Mouse (Mus musculus) kidney, postnatal 0 days (tissue): ENCODE data around the gene Hist1h1t. TPM values are rescaled to one million over a fixed set of nuclear protein-coding genes. Genes with fewer than 3 reads are reported as not detected.
A peak's percentile ranks its signal among the peaks of the same experiment; 100 is the strongest.

Experiments
- ATAC-seq: fragments of 200-750 bp; cut with Nextera tagmentation; replicated peaks from 2 replicates; pipeline ENCODE4 v1.8.0; 2017; ENCODE audit warnings: low read depth, moderate number of reproducible peaks, moderate TSS enrichment, moderate library complexity; ENCODE audit not compliant: low FRiP score
- DNase-seq: peaks from one replicate; pipeline ENCODE4 v3.0.0-alpha.2; 2016; ENCODE audit warnings: low spot score
- H3K27ac ChIP-seq: fragments of 300-500 bp; sonication (generic); 2 replicates; pipeline ENCODE4 v1.5.1; 2014; ENCODE audit warnings: mild to moderate bottlenecking
- H3K27me3 ChIP-seq: fragments of 300-500 bp; sonication (generic); 2 replicates; pipeline ENCODE4 v1.6.1; 2014; ENCODE audit warnings: low read length, mixed read lengths; ENCODE audit not compliant: insufficient read depth
- H3K36me3 ChIP-seq: fragments of 300-500 bp; sonication (generic); 2 replicates; pipeline ENCODE4 v1.6.1; 2014; ENCODE audit warnings: low read length, mixed read lengths; ENCODE audit not compliant: insufficient read depth
- H3K4me1 ChIP-seq: fragments of 300-500 bp; sonication (generic); replicated peaks from 2 replicates; pipeline ENCODE4 v1.6.1; 2014; ENCODE audit warnings: antibody characterized with exemption, low read length, mixed read lengths; ENCODE audit not compliant: insufficient read depth
- H3K4me2 ChIP-seq: fragments of 300-500 bp; sonication (generic); 2 replicates; pipeline ENCODE4 v1.6.1; 2014; ENCODE audit warnings: mild to moderate bottlenecking, low read length, moderate library complexity, mixed read lengths
- H3K4me3 ChIP-seq: fragments of 300-500 bp; sonication (generic); replicated peaks from 2 replicates; pipeline ENCODE4 v1.5.1; 2014; ENCODE audit warnings: low read depth, low read length
- H3K9ac ChIP-seq: fragments of 300-500 bp; sonication (generic); 2 replicates; pipeline ENCODE4 v1.6.1; 2014; ENCODE audit warnings: low read depth, low read length
- H3K9me3 ChIP-seq: fragments of 300-500 bp; sonication (generic); replicated peaks from 2 replicates; pipeline ENCODE4 v1.6.1; 2016; ENCODE audit warnings: low read length, inconsistent platforms, mixed read lengths
- CTCF ChIP-seq: IDR thresholded peaks from 2 replicates; pipeline ENCODE4 v1.5.1; 2016; ENCODE audit warnings: antibody characterized with exemption, low read depth, mild to moderate bottlenecking, moderate library complexity
- WGBS: fragments of 180-500 bp; shearing (Covaris S2); extraction: QIAGEN DNeasy Blood & Tissue Kit; methylation state at CpG from one replicate; pipeline ENCODE4 v1.1.7; 2014; 5-methylcytosine and 5-hydroxymethylcytosine counted together
- polyA plus RNA-seq: library from polyadenylated mRNA; unstranded; fragments of >200 nt; fragmentation: Nextera tagmentation; extraction: Ambion mirVana; gene quantifications from 2 replicates; pipeline ENCODE4 v1.2.1, GENCODE M21; 2015

Hist1h1t gene
- polyA plus RNA-seq, 1 experiment from 2014 or later, result not detected

GRCm38 (mm10) chr13:23705751-23706356 is 10.2 kb downstream of the Hist1h1t start:
- Histone ChIP-seq H3K9me3 (no peaks in the 10 kb centered on the region), H3K4me3 (no peak overlapping the region), H3K4me1 (no peaks in the 10 kb centered on the region), H3K27ac (no peak overlapping the region), H3K9ac (no peak overlapping the region), H3K27me3 (no peaks in the 10 kb centered on the region), H3K4me2 (no peak overlapping the region), H3K36me3 (no peaks in the 10 kb centered on the region)
- ATAC-seq (no peak), DNase-seq (no peak)
- TF ChIP-seq CTCF, result no peak
- 88% methylated on average over 7 of the region's 7 CpGs for WGBS

- Histone ChIP-seq H3K36me3 (no peaks in the 10 kb centered on the region), H3K4me1 (no peaks in the 10 kb centered on the region), H3K4me2 (no peak overlapping the region), H3K4me3 (no peak overlapping the region), H3K9ac (no peak overlapping the region), H3K9me3 (no peaks in the 10 kb centered on the region), H3K27me3 (no peaks in the 10 kb centered on the region), H3K27ac (no peak overlapping the region)
- WGBS, result 93% methylated on average over 12 of the region's 12 CpGs
- no peak for DNase-seq
- no peak for ATAC-seq
- TF ChIP-seq CTCF, result no peak
These were observed 11.2 kb downstream of the Hist1h1t start for GRCm38 (mm10) chr13:23706771-23707170.

GRCm38 (mm10) chr13:23708041-23708440 is 12.4 kb downstream of the Hist1h1t start:
- DNase-seq (no peak), ATAC-seq (no peak)
- Histone ChIP-seq H3K9me3 (no peaks in the 10 kb centered on the region), H3K4me2 (no peak overlapping the region), H3K27me3 (no peaks in the 10 kb centered on the region), H3K4me1 (no peaks in the 10 kb centered on the region), H3K9ac (no peak overlapping the region), H3K4me3 (no peak overlapping the region), H3K27ac (no peak overlapping the region), H3K36me3 (no peaks in the 10 kb centered on the region)
- TF ChIP-seq CTCF, result no peak
- WGBS, result 90% methylated on average over 4 of the region's 4 CpGs

- H3K27ac ChIP-seq, result no peak overlapping the region
- H3K9ac ChIP-seq, result no peak overlapping the region
- no peak overlapping the region for H3K4me2 ChIP-seq
- WGBS, result 76% methylated on average over 4 of the region's 4 CpGs
- no peak for TF ChIP-seq CTCF
- no peak overlapping the region for H3K4me3 ChIP-seq
- H3K36me3 ChIP-seq, result no peaks in the 10 kb centered on the region
- H3K4me1 ChIP-seq, result no peaks in the 10 kb centered on the region
- no peaks in the 10 kb centered on the region for H3K9me3 ChIP-seq
- no peaks in the 10 kb centered on the region for H3K27me3 ChIP-seq
- ATAC-seq, result no peak
- DNase-seq, result no peak
These were observed 13.0 kb downstream of the Hist1h1t start for GRCm38 (mm10) chr13:23708654-23709053.

GRCm38 (mm10) chr13:23709714-23710373 is 14.2 kb downstream of the Hist1h1t start:
- peak overlapping the region; percentile 79 for H3K4me2 ChIP-seq
- no peak for TF ChIP-seq CTCF
- H3K9me3 ChIP-seq, result no peaks in the 10 kb centered on the region
- no peak for ATAC-seq
- H3K4me3 ChIP-seq, result peak overlapping the region; percentile 39
- no peaks in the 10 kb centered on the region for H3K4me1 ChIP-seq
- 25% methylated on average over 13 of the region's 15 CpGs for WGBS
- peak overlapping the region; percentile 76 for H3K9ac ChIP-seq
- no peak for DNase-seq
- no peaks in the 10 kb centered on the region for H3K27me3 ChIP-seq
- no peaks in the 10 kb centered on the region for H3K36me3 ChIP-seq
- peak overlapping the region; percentile 69 for H3K27ac ChIP-seq

- Histone ChIP-seq H3K4me2 (peak within 1 kb of the TSS; percentile 79), H3K4me1 (no peaks in the 10 kb centered on the region), H3K9ac (peak within 1 kb of the TSS; percentile 76), H3K27me3 (no peaks in the 10 kb centered on the region), H3K4me3 (peak within 1 kb of the TSS; percentile 39), H3K36me3 (no peaks in the 10 kb centered on the region), H3K9me3 (no peaks in the 10 kb centered on the region), H3K27ac (peak within 1 kb of the TSS; percentile 69)
- TF ChIP-seq CTCF, result no peak
- WGBS, result 2% methylated on average over 17 of the region's 17 CpGs
- ATAC-seq (peak; percentile 49), DNase-seq (peak; percentile 68)
These were observed 14.9 kb downstream of the Hist1h1t start, which contains the start of gene Hfe for GRCm38 (mm10) chr13:23710374-23711089. Gene Hfe, minus strand, starts transcription at chr13:23710854.
